Mouse (Mus musculus): ENCODE measurements at regions not wholly inside any gene's neighbourhood (a gene's known extent, or its start where the extent isn't known, plus 50 kb on each side); places are given as distances from the start of the nearest gene placed in this dataset.

- TF ChIP-seq CTCF (IDR thresholded peaks at IDR 0.05) (no peak), EP300 (IDR thresholded peaks at IDR 0.05; ENCODE audit: insufficient read depth, low read depth, low read length) (no peak), POLR2A (IDR thresholded peaks at IDR 0.05; ENCODE audit: insufficient read depth, low read depth, low read length) (no peak)
These were observed 87.7 kb upstream of the Cacna2d1 start for GRCm38 (mm10) chr5:15846790-15847189.
